In genomic region chrX:167171281-167171680, GRCm38 (mm10) we compare ENCODE assay signal across 16 mouse cellular contexts.
"Had no signal": no experiment of that assay in that cellular context is flagged by ENCODE, and none has a peak within 500 bp of the region (broad histone marks: within the 10 kb centered on the region; RNA-seq: fewer than 3 reads in every experiment).

No protein-coding gene starts in this region.

- H3K27ac ChIP-seq: kidney, postnatal 0 days; limb, embryonic 12.5 days; liver, embryonic 13.5 days; lung, embryonic 15.5 days; midbrain, embryonic 10.5 days; neural tube, embryonic 15.5 days had no signal

- DNase-seq: kidney, adult 11 months; kidney, adult 9 months; kidney, postnatal 36 days; liver; liver, embryonic 13.5 days; liver, postnatal 0 days; lung, postnatal 14 days; midbrain, embryonic 14.5 days; retina, postnatal 1 day; thymus, postnatal 36 days had no signal

- H3K4me3 ChIP-seq: limb, embryonic 12.5 days; liver, embryonic 13.5 days; lung, embryonic 15.5 days; midbrain, embryonic 10.5 days; myocyte; neural tube, embryonic 15.5 days had no signal

- H3K27me3 ChIP-seq: liver, embryonic 13.5 days had no signal

- ATAC-seq: liver, postnatal 0 days had no signal

- H3K36me3 ChIP-seq: limb, embryonic 12.5 days; liver, embryonic 13.5 days; lung, embryonic 15.5 days; midbrain, embryonic 10.5 days; neural tube, embryonic 15.5 days had no signal

- H3K4me1 ChIP-seq: limb, embryonic 12.5 days; liver, embryonic 13.5 days; lung, embryonic 15.5 days; midbrain, embryonic 10.5 days; neural tube, embryonic 15.5 days had no signal
